Mouse (Mus musculus) heart, embryonic 10.5 days (tissue): Measurements from ENCODE around the gene Stil. TPM values are rescaled to one million over a fixed set of nuclear protein-coding genes. Genes with fewer than 3 reads are reported as not detected.

ENCODE experiments used
- DNase-seq: peaks from one replicate; pipeline ENCODE4 v3.0.0-alpha.2; 2017; ENCODE audit warnings: low spot score
- H3K27ac ChIP-seq: fragments of 300-500 bp; sonication (generic); 2 replicates; pipeline ENCODE4 v1.5.1; 2016; ENCODE audit warnings: mild to moderate bottlenecking
- H3K27me3 ChIP-seq: fragments of 300-500 bp; sonication (generic); 2 replicates; pipeline ENCODE4 v1.6.1; 2016; ENCODE audit warnings: mild to moderate bottlenecking; ENCODE audit not compliant: poor library complexity, insufficient read depth, severe bottlenecking
- H3K36me3 ChIP-seq: fragments of 300-500 bp; sonication (generic); 2 replicates; pipeline ENCODE4 v1.6.1; 2016; ENCODE audit warnings: mild to moderate bottlenecking, moderate library complexity
- H3K4me1 ChIP-seq: fragments of 300-500 bp; sonication (generic); 2 replicates; pipeline ENCODE4 v1.6.1; 2016; ENCODE audit warnings: mild to moderate bottlenecking
- H3K4me3 ChIP-seq: fragments of 300-500 bp; sonication (generic); 2 replicates; pipeline ENCODE4 v1.5.1; 2016; ENCODE audit warnings: mild to moderate bottlenecking, moderate library complexity
- H3K9me3 ChIP-seq: fragments of 300-500 bp; sonication (generic); 2 replicates; pipeline ENCODE4 v1.6.1; 2016; ENCODE audit warnings: mild to moderate bottlenecking, moderate library complexity
- WGBS: fragments of 180-500 bp; shearing (Covaris S2); methylation state at CpG from one replicate; pipeline ENCODE4 v1.1.7; 2016; 5-methylcytosine and 5-hydroxymethylcytosine counted together
- polyA plus RNA-seq: library from polyadenylated mRNA; unstranded; fragments of >200 nt; fragmentation: Nextera tagmentation; extraction: Ambion mirVana; gene quantifications from 2 replicates; pipeline ENCODE4 v1.2.1, GENCODE M21; 2016

Stil gene
- polyA plus RNA-seq, 1 experiment from 2014 or later, result 13.0 TPM

- Histone ChIP-seq H3K9me3 (no peaks in the 10 kb centered on the region), H3K4me1 (peaks cover 18% of the 10 kb centered on the region), H3K4me3 (no peak overlapping the region), H3K27ac (peak overlapping the region; percentile 91; the same call in 1 of the 2 replicates), H3K27me3 (peaks cover 94% of the 10 kb centered on the region), H3K36me3 (no peaks in the 10 kb centered on the region)
- DNase-seq, result no peak
- WGBS, result 21% methylated on average over 3 of the region's 3 CpGs
Measured at GRCm38 (mm10) chr4:115055691-115056090, 55.7 kb downstream of the Stil start.

DNA sequence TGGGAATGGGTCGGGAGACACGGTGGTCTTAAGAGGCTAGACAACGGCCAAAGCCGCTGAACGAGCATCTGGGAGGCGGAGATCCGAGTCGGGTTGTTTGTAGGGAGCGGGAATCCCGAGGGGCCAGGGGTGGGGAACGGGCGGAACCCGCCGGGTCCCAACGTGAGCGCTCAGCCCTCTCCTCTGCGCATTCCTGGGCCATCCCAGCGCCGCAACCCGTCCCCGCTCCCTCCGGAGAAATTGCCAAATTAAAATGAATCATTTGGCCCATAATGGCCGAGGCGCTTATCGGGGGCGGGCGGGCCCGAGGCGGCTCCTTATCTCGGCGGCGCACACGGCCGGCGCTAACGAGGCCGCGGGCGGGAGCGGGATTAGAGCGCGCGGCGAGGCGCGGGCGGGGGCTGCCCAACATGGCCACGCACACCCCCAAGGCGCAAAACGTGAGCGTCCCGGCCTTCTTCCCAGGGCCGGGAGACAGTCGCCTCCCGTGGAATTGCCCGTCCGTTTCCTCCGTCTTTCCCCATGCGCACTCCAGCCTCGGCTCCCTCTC, 56.5 kb downstream of the Stil start, which contains the start of gene Tal1:
TSS of gene Tal1 (plus strand) at position 56 of the 550 bp plus-strand sequence.
- peak within 1 kb of the TSS; percentile 60 for H3K4me3 ChIP-seq
- no peaks in the 10 kb centered on the region for H3K9me3 ChIP-seq
- DNase-seq, result peak; percentile 89
- no peaks in the 10 kb centered on the region for H3K36me3 ChIP-seq
- peak within 1 kb of the TSS; percentile 91 for H3K27ac ChIP-seq
- peaks cover 94% of the 10 kb centered on the region for H3K27me3 ChIP-seq
- H3K4me1 ChIP-seq, result peaks cover 18% of the 10 kb centered on the region
- under 1% methylated on average over 60 of the region's 60 CpGs for WGBS

GRCm38 (mm10) chr4:115056921-115057673, 57.1 kb downstream of the Stil start:
- Histone ChIP-seq H3K27ac (peak overlapping the region; percentile 91), H3K27me3 (peaks cover 94% of the 10 kb centered on the region), H3K9me3 (no peaks in the 10 kb centered on the region), H3K4me1 (peaks cover 18% of the 10 kb centered on the region), H3K36me3 (no peaks in the 10 kb centered on the region), H3K4me3 (peak overlapping the region; percentile 60)
- DNase-seq, result peak; percentile 89
- WGBS, result under 1% methylated on average over 48 of the region's 48 CpGs

DNA sequence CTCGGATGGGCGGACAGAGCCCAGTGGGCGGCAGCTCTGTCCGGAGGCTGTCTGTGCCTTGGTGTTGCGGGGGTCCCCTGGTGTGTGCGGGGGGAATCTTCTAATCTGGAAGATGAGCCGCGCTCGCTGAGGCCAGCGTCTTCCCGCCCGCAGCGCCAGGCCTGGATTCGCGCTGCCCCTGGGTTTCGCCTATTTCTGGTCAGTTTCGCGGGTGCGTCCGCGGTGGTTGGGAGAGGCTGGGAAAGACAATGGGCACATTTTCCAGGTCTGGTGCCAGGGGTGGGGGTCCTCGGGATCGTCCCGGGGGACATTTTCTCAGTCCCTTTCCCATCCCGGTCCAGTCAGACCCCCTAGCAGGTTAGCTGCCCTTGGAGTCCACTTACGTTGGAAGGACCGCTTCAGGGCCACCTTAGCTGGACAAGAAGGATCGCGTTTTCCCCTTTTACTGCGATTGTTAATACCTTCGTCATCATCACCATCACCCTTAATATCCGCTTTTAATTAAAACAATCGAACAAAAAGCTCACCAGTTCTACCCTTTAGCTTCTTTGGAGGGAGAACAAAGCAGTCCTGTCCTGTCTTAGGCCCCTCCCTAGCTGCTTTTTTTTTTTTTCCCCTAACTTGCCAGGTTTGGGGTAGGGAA, 57.8 kb downstream of the Stil start:
- under 1% methylated on average over 33 of the region's 33 CpGs for whole genome bisulfite sequencing
- peaks cover 95% of the 10 kb centered on the region for H3K27me3 ChIP-seq
- no peaks in the 10 kb centered on the region for H3K9me3 ChIP-seq
- DNase-seq, result no peak
- H3K4me1 ChIP-seq, result peaks cover 16% of the 10 kb centered on the region
- no peaks in the 10 kb centered on the region for H3K36me3 ChIP-seq
- peak overlapping the region; percentile 60 for H3K4me3 ChIP-seq
- H3K27ac ChIP-seq, result peak overlapping the region; percentile 91

- H3K36me3 ChIP-seq, result no peaks in the 10 kb centered on the region
- peak overlapping the region; percentile 60 for H3K4me3 ChIP-seq
- peaks cover 95% of the 10 kb centered on the region for H3K27me3 ChIP-seq
- H3K4me1 ChIP-seq, result peaks cover 18% of the 10 kb centered on the region
- DNase-seq, result no peak
- under 1% methylated on average over 20 of the region's 20 CpGs for WGBS
- no peaks in the 10 kb centered on the region for H3K9me3 ChIP-seq
- H3K27ac ChIP-seq, result peak overlapping the region; percentile 91
Measured at GRCm38 (mm10) chr4:115058317-115058761, 58.4 kb downstream of the Stil start.

GRCm38 (mm10) chr4:115058871-115059590, 59.1 kb downstream of the Stil start:
- Histone ChIP-seq H3K27me3 (peaks cover 95% of the 10 kb centered on the region), H3K27ac (peak overlapping the region; percentile 91), H3K4me1 (peaks cover 25% of the 10 kb centered on the region), H3K4me3 (peak overlapping the region; percentile 60), H3K9me3 (no peaks in the 10 kb centered on the region), H3K36me3 (no peaks in the 10 kb centered on the region)
- 2% methylated on average over 23 of the region's 23 CpGs for WGBS
- no peak for DNase-seq

GRCm38 (mm10) chr4:115059871-115060270, 59.9 kb downstream of the Stil start:
- no peaks in the 10 kb centered on the region for H3K9me3 ChIP-seq
- H3K4me1 ChIP-seq, result peaks cover 25% of the 10 kb centered on the region
- H3K27me3 ChIP-seq, result peaks cover 95% of the 10 kb centered on the region
- peak overlapping the region; percentile 60 for H3K4me3 ChIP-seq
- 2% methylated on average over 12 of the region's 12 CpGs for whole genome bisulfite sequencing
- H3K27ac ChIP-seq, result peak overlapping the region; percentile 91
- DNase-seq, result no peak
- peaks cover 3% of the 10 kb centered on the region; the same call in 1 of the 2 replicates for H3K36me3 ChIP-seq

GRCm38 (mm10) chr4:115060753-115061152, 60.8 kb downstream of the Stil start:
- no peaks in the 10 kb centered on the region for H3K9me3 ChIP-seq
- H3K4me1 ChIP-seq, result peaks cover 25% of the 10 kb centered on the region
- peak overlapping the region; percentile 91; the same call in 1 of the 2 replicates for H3K27ac ChIP-seq
- 13% methylated on average over 3 of the region's 3 CpGs for WGBS
- peaks cover 95% of the 10 kb centered on the region for H3K27me3 ChIP-seq
- peaks cover 3% of the 10 kb centered on the region; the same call in 1 of the 2 replicates for H3K36me3 ChIP-seq
- DNase-seq, result no peak
- H3K4me3 ChIP-seq, result peak overlapping the region; percentile 60

DNA sequence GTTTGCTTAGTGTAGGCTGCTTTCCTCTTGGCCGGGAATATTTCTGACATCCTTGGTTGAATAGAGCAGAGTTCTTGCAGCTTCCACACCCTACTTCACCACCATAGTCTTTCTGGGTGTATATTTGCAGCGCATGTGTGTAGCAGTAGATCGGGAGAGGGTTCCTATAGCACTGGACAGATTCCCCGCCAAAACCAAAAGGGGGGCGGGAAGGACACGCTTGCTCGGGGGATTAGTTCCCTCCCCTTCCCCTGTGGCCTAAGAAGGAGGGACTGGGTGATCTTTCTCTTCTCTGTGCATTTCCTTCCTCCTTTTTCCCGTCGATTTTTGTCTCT, 62.5 kb downstream of the Stil start:
- Histone ChIP-seq H3K36me3 (peaks cover 10% of the 10 kb centered on the region; the same call in 1 of the 2 replicates), H3K4me3 (peak overlapping the region; percentile 74), H3K9me3 (no peaks in the 10 kb centered on the region), H3K4me1 (peaks cover 16% of the 10 kb centered on the region), H3K27me3 (peaks cover 97% of the 10 kb centered on the region), H3K27ac (peak overlapping the region; percentile 78)
- WGBS, result 2% methylated on average over 9 of the region's 9 CpGs
- no peak for DNase-seq

DNA sequence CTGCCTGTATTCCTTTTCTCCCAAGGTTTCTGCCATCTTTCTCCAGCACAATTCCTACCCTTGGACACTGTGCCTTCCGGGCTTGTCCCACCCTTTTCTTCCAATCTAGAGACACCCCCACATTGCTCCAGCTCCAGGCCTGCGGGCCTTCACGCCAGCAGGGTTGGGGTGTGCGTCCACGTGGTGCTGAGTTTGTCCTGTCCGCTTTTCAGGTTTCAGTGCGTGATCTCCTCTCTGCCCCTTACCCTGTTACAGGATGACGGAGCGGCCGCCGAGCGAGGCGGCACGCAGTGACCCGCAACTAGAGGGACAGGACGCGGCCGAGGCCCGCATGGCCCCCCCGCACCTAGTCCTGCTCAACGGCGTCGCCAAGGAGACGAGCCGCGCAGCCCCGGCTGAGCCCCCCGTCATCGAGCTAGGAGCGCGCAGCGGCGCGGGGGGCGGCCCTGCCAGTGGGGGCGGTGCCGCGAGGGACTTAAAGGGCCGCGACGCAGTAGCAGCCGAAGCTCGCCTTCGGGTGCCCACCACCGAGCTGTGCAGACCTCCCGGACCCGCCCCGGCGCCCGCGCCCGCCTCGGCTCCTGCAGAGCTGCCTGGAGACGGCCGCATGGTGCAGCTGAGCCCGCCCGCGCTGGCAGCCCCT, 63.0 kb downstream of the Stil start:
- H3K4me1 ChIP-seq, result peaks cover 16% of the 10 kb centered on the region
- no peak for DNase-seq
- WGBS, result under 1% methylated on average over 57 of the region's 58 CpGs
- peak overlapping the region; percentile 78 for H3K27ac ChIP-seq
- H3K4me3 ChIP-seq, result peak overlapping the region; percentile 74
- peaks cover 10% of the 10 kb centered on the region; the same call in 1 of the 2 replicates for H3K36me3 ChIP-seq
- H3K27me3 ChIP-seq, result peaks cover 97% of the 10 kb centered on the region
- H3K9me3 ChIP-seq, result no peaks in the 10 kb centered on the region

GRCm38 (mm10) chr4:115063518-115064239, 63.7 kb downstream of the Stil start:
- no peaks in the 10 kb centered on the region for H3K9me3 ChIP-seq
- H3K27ac ChIP-seq, result peak overlapping the region; percentile 78
- peaks cover 16% of the 10 kb centered on the region for H3K4me1 ChIP-seq
- DNase-seq, result no peak
- H3K27me3 ChIP-seq, result peaks cover 100% of the 10 kb centered on the region
- 2% methylated on average over 31 of the region's 31 CpGs for WGBS
- H3K36me3 ChIP-seq, result peaks cover 16% of the 10 kb centered on the region; the same call in 1 of the 2 replicates
- H3K4me3 ChIP-seq, result peak overlapping the region; percentile 74
